In the genomic region with DNA sequence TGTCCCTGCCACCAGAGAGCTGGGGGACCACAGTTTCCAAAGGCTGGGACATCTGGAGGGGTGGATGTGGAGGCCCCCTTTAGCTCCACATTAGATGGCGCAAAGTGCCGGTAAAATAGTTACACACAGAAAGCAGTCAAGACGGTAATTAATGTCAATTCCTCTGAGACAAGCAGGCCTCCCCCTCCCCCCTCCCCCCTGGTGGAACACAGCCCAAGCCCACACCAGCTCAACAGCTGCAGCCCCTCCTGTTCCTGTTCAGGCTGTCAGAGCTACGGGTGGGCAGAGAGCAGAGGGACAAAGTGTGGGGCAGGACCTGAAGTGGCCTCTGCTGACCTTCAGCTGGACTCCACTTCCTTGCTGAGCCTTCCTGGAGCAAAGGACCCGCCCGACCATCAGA, we compare ENCODE assay signal across 8 mouse cellular contexts. TPM values are rescaled to one million over a fixed set of nuclear protein-coding genes. Genes with fewer than 3 reads are reported as not detected.
DNase-seq lines count a peak whose midpoint lies in the region; ATAC-seq and TF ChIP-seq lines count a peak whose summit lies in the region.

No protein-coding gene starts in this region.

- TF ChIP-seq POLR2A in kidney, adult 2 months (IDR thresholded peaks at IDR 0.05; ENCODE audit: low read depth, low read length): no peak

- H3K27ac ChIP-seq in forebrain, embryonic 10.5 days: peak overlapping the region; percentile 60
- 0 out of 2 replicates have a peak overlapping the region, but pooled peaks have one; percentile 22 for H3K27ac ChIP-seq in kidney, adult 2 months (ENCODE audit: insufficient read depth, low read depth, low read length)
- peak overlapping the region; percentile 35; the same call in 1 of the 2 replicates for H3K27ac ChIP-seq in midbrain, embryonic 12.5 days (replicated peaks)

- ATAC-seq in midbrain, embryonic 12.5 days (ENCODE audit: low FRiP score, low read depth): no peak

- TF ChIP-seq CTCF in kidney, adult 2 months (conservative IDR thresholded peaks at IDR 0.05; ENCODE audit: insufficient read depth, insufficient read length, low read depth, low read length): no peak

- H3K4me3 ChIP-seq in forebrain, embryonic 10.5 days: 0 out of 2 replicates have a peak overlapping the region, but pooled peaks have one; percentile 12
- H3K4me3 ChIP-seq in kidney, adult 2 months (ENCODE audit: insufficient read depth, low read depth, low read length): no peak overlapping the region
- H3K4me3 ChIP-seq in midbrain, embryonic 12.5 days: no peak overlapping the region

- H3K9ac ChIP-seq in midbrain, embryonic 12.5 days (replicated peaks): no peak overlapping the region; the same call in 1 of the 2 replicates

- DNase-seq in embryo, embryonic 10 days (ENCODE audit: low spot score): peak; percentile 79
- peak; percentile 26 for DNase-seq in forebrain, embryonic 10.5 days (ENCODE audit: extremely low spot score, low spot score)
- DNase-seq in kidney, adult 2 months: peak; percentile 52
- no peak for DNase-seq in adipocyte (ENCODE audit: low spot score)
- no peak for DNase-seq in urinary bladder, adult 18-20 months (ENCODE audit: low spot score in 2 of 2)
- no peak for DNase-seq in cerebellum, adult 11 months
- no peak for DNase-seq in layer of hippocampus, adult 11-12 months (ENCODE audit: low spot score)

- H3K36me3 ChIP-seq in forebrain, embryonic 10.5 days (replicated peaks): no peaks in the 10 kb centered on the region
- no peaks in the 10 kb centered on the region for H3K36me3 ChIP-seq in kidney, adult 2 months (ENCODE audit: control insufficient read depth, insufficient read depth, low read length)
- no peaks in the 10 kb centered on the region for H3K36me3 ChIP-seq in midbrain, embryonic 12.5 days

- H3K4me2 ChIP-seq in midbrain, embryonic 12.5 days (replicated peaks): 0 out of 2 replicates have a peak overlapping the region, but pooled peaks have one; percentile 5

- WGBS in forebrain, embryonic 10.5 days: 38% methylated on average over 6 of the region's 6 CpGs
- 21% methylated on average over 6 of the region's 6 CpGs for WGBS in kidney, adult 2 months
- 27% methylated on average over 6 of the region's 6 CpGs for WGBS in midbrain, embryonic 12.5 days

- H3K4me1 ChIP-seq in forebrain, embryonic 10.5 days: peaks cover 61% of the 10 kb centered on the region
- H3K4me1 ChIP-seq in kidney, adult 2 months (ENCODE audit: control insufficient read depth, insufficient read depth, low read length): peaks cover 6% of the 10 kb centered on the region; the same call in 1 of the 2 replicates
- H3K4me1 ChIP-seq in midbrain, embryonic 12.5 days: peaks cover 34% of the 10 kb centered on the region

- H3K27me3 ChIP-seq in forebrain, embryonic 10.5 days (ENCODE audit: poor library complexity, severe bottlenecking): no peaks in the 10 kb centered on the region; the same call in 1 of the 2 replicates
- H3K27me3 ChIP-seq in kidney, adult 2 months (replicated peaks; ENCODE audit: control insufficient read depth, insufficient read depth, low read length): no peaks in the 10 kb centered on the region
- H3K27me3 ChIP-seq in midbrain, embryonic 12.5 days: peaks cover 5% of the 10 kb centered on the region; the same call in 1 of the 2 replicates

- no peaks in the 10 kb centered on the region for H3K9me3 ChIP-seq in forebrain, embryonic 10.5 days
- no peaks in the 10 kb centered on the region for H3K9me3 ChIP-seq in midbrain, embryonic 12.5 days

RNA-seq across cellular contexts. Expression of a gene that starts 2.7 kb away (rescaled TPM):
- polyA plus RNA-seq in forebrain, embryonic 10.5 days (2016; fragmentation: Nextera tagmentation; extraction: Ambion mirVana): 58.4 and 63.3 TPM in 2 replicates
- polyA plus RNA-seq in kidney, adult 2 months (2012; rRNA removed): 19.1 and 23.5 TPM in 2 replicates
- polyA plus RNA-seq in midbrain, embryonic 12.5 days (2016; fragmentation: Nextera tagmentation; extraction: Ambion mirVana): 67.9 and 68.9 TPM in 2 replicates

Comparison
In these comparisons a context has a peak if more than half of its experiments do, and no peak if none do; other contexts are left out.
1. DNase-seq: peak in embryo, embryonic 10 days (single experiment), forebrain, embryonic 10.5 days (single experiment) and kidney, adult 2 months (single experiment); none in adipocyte (single experiment), urinary bladder, adult 18-20 months (0 of 2), cerebellum, adult 11 months (single experiment) and layer of hippocampus, adult 11-12 months (single experiment).
2. Peak in every context shown above with its lines, with median percentiles within 50 percentile points of each other: H3K27ac ChIP-seq.